Mouse (Mus musculus) embryonic facial prominence, embryonic 12.5 days (tissue): ENCODE results near the gene Olfr1388. TPM values are rescaled to one million over a fixed set of nuclear protein-coding genes. Genes with fewer than 3 reads are reported as not detected.
"Not testable (repeated sequence)": the region's sequence is repeated elsewhere in the genome, so short reads cannot be mapped to it uniquely, and the experiment has no call there.

Experiments used
- ATAC-seq: fragments of 200-750 bp; cut with Nextera tagmentation; 2 replicates; pipeline ENCODE4 v1.8.0; 2017; ENCODE audit not compliant: insufficient number of reproducible peaks, insufficient read depth, low FRiP score, low TSS enrichment
- H3K27ac ChIP-seq: fragments of 300-500 bp; sonication (generic); 2 replicates; pipeline ENCODE4 v1.5.1; 2016; ENCODE audit warnings: mild to moderate bottlenecking
- H3K27me3 ChIP-seq: fragments of 300-500 bp; sonication (generic); 2 replicates; pipeline ENCODE4 v1.6.1; 2016; ENCODE audit warnings: mild to moderate bottlenecking, moderate library complexity
- H3K36me3 ChIP-seq: fragments of 300-500 bp; sonication (generic); 2 replicates; pipeline ENCODE4 v1.6.1; 2016; ENCODE audit warnings: mild to moderate bottlenecking
- H3K4me1 ChIP-seq: fragments of 300-500 bp; sonication (generic); 2 replicates; pipeline ENCODE4 v1.6.1; 2016
- H3K4me2 ChIP-seq: fragments of 300-500 bp; sonication (generic); replicated peaks from 2 replicates; pipeline ENCODE4 v1.6.1; 2016; ENCODE audit warnings: mild to moderate bottlenecking, moderate library complexity
- H3K4me3 ChIP-seq: fragments of 300-500 bp; sonication (generic); 2 replicates; pipeline ENCODE4 v1.5.1; 2016; ENCODE audit warnings: mild to moderate bottlenecking
- H3K9ac ChIP-seq: fragments of 300-500 bp; sonication (generic); 2 replicates; pipeline ENCODE4 v1.6.1; 2016; ENCODE audit warnings: mild to moderate bottlenecking, moderate library complexity
- H3K9me3 ChIP-seq: fragments of 300-500 bp; sonication (generic); 2 replicates; pipeline ENCODE4 v1.6.1; 2016; ENCODE audit warnings: mild to moderate bottlenecking, moderate library complexity
- WGBS: fragments of 180-500 bp; shearing (Covaris S2); methylation state at CpG from one replicate; pipeline ENCODE4 v1.1.7; 2016; 5-methylcytosine and 5-hydroxymethylcytosine counted together
- polyA plus RNA-seq: library from polyadenylated mRNA; unstranded; fragments of >200 nt; fragmentation: Nextera tagmentation; extraction: Ambion mirVana; gene quantifications from 2 replicates; pipeline ENCODE4 v1.2.1, GENCODE M21; 2016

Gene Olfr1388
- polyA plus RNA-seq = 0.14 and 0.19 TPM in 2 replicates

GRCm38 (mm10) chr11:49436411-49436810 lies at the start of gene Olfr1388:
Olfr1388 (plus strand) TSS chr11:49436624.
- ATAC-seq = no peak
- Histone ChIP-seq H3K9ac (no peak within 1 kb of the TSS), H3K9me3 (no peaks in the 10 kb centered on the region), H3K27me3 (no peaks in the 10 kb centered on the region), H3K36me3 (no peaks in the 10 kb centered on the region), H3K4me3 (no peak within 1 kb of the TSS), H3K4me2 (no peak within 1 kb of the TSS), H3K27ac (no peak within 1 kb of the TSS), H3K4me1 (no peaks in the 10 kb centered on the region)
- WGBS = 77% methylated on average over 3 of the region's 3 CpGs

- not testable (repeated sequence) for H3K9me3 ChIP-seq, H3K27ac ChIP-seq, H3K4me1 ChIP-seq, H3K27me3 ChIP-seq, H3K36me3 ChIP-seq, H3K4me2 ChIP-seq, ATAC-seq, H3K9ac ChIP-seq, H3K4me3 ChIP-seq
- WGBS = 67% methylated on average over 1 of the region's 1 CpGs
Measured at GRCm38 (mm10) chr11:49392707-49393106, 43.7 kb upstream of the Olfr1388 start.

DNA sequence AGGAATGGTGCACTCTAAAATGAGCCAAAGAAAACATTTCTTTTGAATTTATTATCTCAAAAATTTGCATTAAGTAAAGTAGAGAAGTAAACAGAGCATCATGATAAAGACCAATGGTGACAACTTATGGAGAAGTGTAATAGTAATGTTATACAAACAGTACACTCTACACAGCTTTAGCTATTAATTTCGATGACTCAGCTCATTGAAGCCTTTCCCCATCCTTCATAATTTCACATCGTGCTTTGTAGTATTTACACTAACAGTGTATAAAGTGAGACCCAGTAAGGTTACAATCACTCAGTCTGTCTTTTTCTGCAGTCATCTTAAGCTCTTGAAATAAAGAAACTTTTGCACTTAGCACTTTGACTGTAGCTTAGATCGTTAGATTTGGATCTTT lies 29.6 kb upstream of the Olfr1388 start:
- no peaks in the 10 kb centered on the region for H3K4me1 ChIP-seq
- H3K9me3 ChIP-seq = no peaks in the 10 kb centered on the region
- no peak overlapping the region for H3K27ac ChIP-seq
- H3K9ac ChIP-seq = no peak overlapping the region
- no peak overlapping the region for H3K4me3 ChIP-seq
- H3K27me3 ChIP-seq = no peaks in the 10 kb centered on the region
- ATAC-seq = no peak
- H3K36me3 ChIP-seq = no peaks in the 10 kb centered on the region
- no peak overlapping the region for H3K4me2 ChIP-seq
- 69% methylated on average over 3 of the region's 3 CpGs for WGBS

DNA sequence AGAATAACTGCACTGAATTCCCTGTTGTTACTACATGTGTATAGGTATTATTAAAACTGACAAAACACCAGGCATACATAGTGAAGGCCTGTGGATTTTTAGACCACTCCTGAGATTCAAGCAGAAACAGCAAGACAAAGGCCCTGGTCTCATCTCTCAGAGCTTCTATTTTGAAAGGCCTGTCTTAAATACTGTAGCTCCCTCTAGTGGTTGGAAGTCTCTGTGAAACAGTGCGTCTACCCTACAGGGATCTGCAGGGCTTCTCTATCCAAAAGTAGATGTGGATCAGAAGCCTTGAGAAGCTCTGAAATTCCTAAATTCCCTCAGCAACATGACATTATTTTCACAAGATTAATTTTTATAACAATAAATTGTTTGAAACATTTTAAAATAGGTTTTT lies 25.9 kb upstream of the Olfr1388 start:
- H3K36me3 ChIP-seq = no peaks in the 10 kb centered on the region
- H3K4me2 ChIP-seq = no peak overlapping the region
- no peak overlapping the region for H3K4me3 ChIP-seq
- no peak overlapping the region for H3K9ac ChIP-seq
- H3K9me3 ChIP-seq = no peaks in the 10 kb centered on the region
- no peaks in the 10 kb centered on the region for H3K4me1 ChIP-seq
- H3K27me3 ChIP-seq = no peaks in the 10 kb centered on the region
- WGBS = 29% methylated on average over 1 of the region's 1 CpGs
- H3K27ac ChIP-seq = no peak overlapping the region
- ATAC-seq = no peak

DNA sequence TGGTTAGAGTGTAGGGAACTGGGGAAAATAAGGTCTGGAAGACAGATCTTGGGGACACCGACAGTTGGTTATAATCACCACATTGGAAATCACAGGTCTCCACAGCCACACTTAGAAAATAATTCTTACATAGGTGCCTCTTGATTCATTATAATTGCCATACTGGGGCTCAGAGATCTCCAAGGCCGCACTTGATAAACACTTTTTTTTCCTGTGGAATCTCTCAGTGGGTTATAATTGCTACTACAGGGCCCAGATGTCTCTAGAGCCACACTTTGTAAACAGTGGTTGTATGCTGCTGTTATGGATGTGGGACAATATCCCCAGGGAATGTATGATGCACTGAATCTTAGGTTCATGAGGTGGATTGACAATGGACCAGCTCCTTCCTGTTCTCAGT lies 13.7 kb upstream of the Olfr1388 start, which contains the start of gene Olfr1389:
Gene Olfr1389, plus strand, starts transcription at position 301 of the 400 bp plus-strand sequence.
- no peak within 1 kb of the TSS for H3K27ac ChIP-seq
- WGBS = 89% methylated on average over 2 of the region's 2 CpGs
- ATAC-seq = no peak
- H3K36me3 ChIP-seq = no peaks in the 10 kb centered on the region
- no peak within 1 kb of the TSS for H3K4me3 ChIP-seq
- H3K9me3 ChIP-seq = no peaks in the 10 kb centered on the region
- no peak within 1 kb of the TSS for H3K9ac ChIP-seq
- H3K4me1 ChIP-seq = no peaks in the 10 kb centered on the region
- no peak within 1 kb of the TSS for H3K4me2 ChIP-seq
- H3K27me3 ChIP-seq = no peaks in the 10 kb centered on the region

- Histone ChIP-seq H3K27me3 (no peaks in the 10 kb centered on the region), H3K9ac (no peak overlapping the region), H3K9me3 (no peaks in the 10 kb centered on the region), H3K4me1 (no peaks in the 10 kb centered on the region), H3K36me3 (no peaks in the 10 kb centered on the region), H3K27ac (no peak overlapping the region), H3K4me2 (no peak overlapping the region), H3K4me3 (no peak overlapping the region)
- no peak for ATAC-seq
- WGBS = 84% methylated on average over 1 of the region's 1 CpGs
Measured at GRCm38 (mm10) chr11:49425257-49425927, 11.0 kb upstream of the Olfr1388 start.

DNA sequence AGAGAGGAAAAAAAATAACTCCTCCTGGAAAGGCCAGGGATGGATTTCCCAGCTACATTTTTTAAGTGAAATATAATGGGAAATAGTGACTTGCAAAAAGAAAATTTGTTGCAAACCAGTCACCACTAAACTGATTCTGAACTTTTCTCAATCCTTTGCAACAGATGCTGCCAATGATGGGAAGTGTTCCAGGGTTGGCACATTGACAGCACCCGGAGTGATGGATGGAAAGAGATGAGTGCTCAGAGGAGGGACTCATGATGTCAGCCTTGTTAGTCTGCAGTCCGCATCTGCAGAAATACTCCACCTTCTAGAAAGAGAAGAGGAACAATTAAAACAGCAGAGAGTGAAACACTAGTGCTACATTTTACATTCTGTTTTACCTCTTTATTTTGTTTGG lies 6.8 kb upstream of the Olfr1388 start:
- Histone ChIP-seq H3K27me3 (no peaks in the 10 kb centered on the region), H3K4me3 (no peak overlapping the region), H3K27ac (no peak overlapping the region), H3K4me1 (no peaks in the 10 kb centered on the region), H3K36me3 (no peaks in the 10 kb centered on the region), H3K4me2 (no peak overlapping the region), H3K9ac (no peak overlapping the region), H3K9me3 (no peaks in the 10 kb centered on the region)
- ATAC-seq = no peak
- 90% methylated on average over 2 of the region's 2 CpGs for WGBS

- Histone ChIP-seq H3K4me3 (no peak within 1 kb of the TSS), H3K27ac (no peak within 1 kb of the TSS), H3K4me1 (no peaks in the 10 kb centered on the region), H3K27me3 (no peaks in the 10 kb centered on the region), H3K36me3 (no peaks in the 10 kb centered on the region), H3K9me3 (no peaks in the 10 kb centered on the region), H3K4me2 (no peak within 1 kb of the TSS), H3K9ac (no peak within 1 kb of the TSS)
- no peak for ATAC-seq
- 81% methylated on average over 1 of the region's 1 CpGs for WGBS
Measured at GRCm38 (mm10) chr11:49455043-49455442, 18.6 kb downstream of the Olfr1388 start, which contains the start of gene Olfr1387. Olfr1387 (plus strand) TSS chr11:49455343.

GRCm38 (mm10) chr11:49464746-49465145 lies 28.3 kb downstream of the Olfr1388 start, which contains the start of gene Olfr1386:
Olfr1386 (plus strand) TSS chr11:49465046.
- not testable (repeated sequence) for H3K4me2 ChIP-seq, H3K9me3 ChIP-seq, H3K9ac ChIP-seq, H3K27ac ChIP-seq, H3K4me1 ChIP-seq, ATAC-seq, H3K27me3 ChIP-seq, H3K36me3 ChIP-seq, H3K4me3 ChIP-seq
- WGBS = 84% methylated on average over 3 of the region's 3 CpGs

GRCm38 (mm10) chr11:49485973-49486372 lies 49.5 kb downstream of the Olfr1388 start:
- no peaks in the 10 kb centered on the region for H3K4me1 ChIP-seq
- H3K27me3 ChIP-seq = no peaks in the 10 kb centered on the region
- 56% methylated on average over 4 of the region's 4 CpGs for WGBS
- H3K9me3 ChIP-seq = no peaks in the 10 kb centered on the region
- H3K9ac ChIP-seq = no peak overlapping the region
- no peaks in the 10 kb centered on the region for H3K36me3 ChIP-seq
- no peak overlapping the region for H3K27ac ChIP-seq
- ATAC-seq = no peak
- H3K4me3 ChIP-seq = no peak overlapping the region
- no peak overlapping the region for H3K4me2 ChIP-seq

GRCm38 (mm10) chr11:49488770-49489169 lies 52.3 kb downstream of the Olfr1388 start, which contains the start of gene Olfr1385:
Olfr1385 (plus strand) TSS chr11:49489070.
- not testable (repeated sequence) for H3K27me3 ChIP-seq, H3K9ac ChIP-seq, H3K4me3 ChIP-seq, H3K4me1 ChIP-seq, H3K27ac ChIP-seq, H3K4me2 ChIP-seq, H3K36me3 ChIP-seq, H3K9me3 ChIP-seq, ATAC-seq
- WGBS = 76% methylated on average over 1 of the region's 1 CpGs
